Mouse (Mus musculus) T-helper 1 cell (primary cell): ENCODE results near the gene Cdk12.

Experiments used
- in situ Hi-C: fragments of 300-600 bp; cut with MboI, MseI; formaldehyde crosslinking; loops from one replicate; pipeline ENCODE4 v1.15.1; 2025; ENCODE audit warnings: high pct_unique_total_duplicates

The Cdk12 gene

DNA sequence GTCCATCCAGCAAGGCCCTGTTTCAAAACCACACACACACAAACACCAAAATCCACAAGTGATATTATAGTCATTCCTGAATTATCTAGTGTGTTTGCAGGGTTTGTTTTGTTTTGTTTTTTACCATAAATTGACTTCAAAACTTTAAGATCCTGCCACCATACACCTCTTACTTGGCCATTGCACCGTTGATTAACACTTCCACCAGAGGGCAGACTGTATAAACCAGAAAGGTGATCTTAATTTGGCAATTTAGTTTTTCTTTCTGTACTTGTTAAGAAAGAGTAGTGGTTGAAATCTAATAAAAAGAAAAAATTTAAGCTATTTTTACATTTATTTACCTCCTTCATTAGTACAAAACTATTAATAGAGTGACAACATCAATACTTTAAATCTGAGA, 44.5 kb downstream of the Cdk12 start:
- in situ Hi-C loops: loop anchor here (5.0 kb wide), 1 partner anchor 80 kb away; no protein-coding TSS in a partner anchor

DNA sequence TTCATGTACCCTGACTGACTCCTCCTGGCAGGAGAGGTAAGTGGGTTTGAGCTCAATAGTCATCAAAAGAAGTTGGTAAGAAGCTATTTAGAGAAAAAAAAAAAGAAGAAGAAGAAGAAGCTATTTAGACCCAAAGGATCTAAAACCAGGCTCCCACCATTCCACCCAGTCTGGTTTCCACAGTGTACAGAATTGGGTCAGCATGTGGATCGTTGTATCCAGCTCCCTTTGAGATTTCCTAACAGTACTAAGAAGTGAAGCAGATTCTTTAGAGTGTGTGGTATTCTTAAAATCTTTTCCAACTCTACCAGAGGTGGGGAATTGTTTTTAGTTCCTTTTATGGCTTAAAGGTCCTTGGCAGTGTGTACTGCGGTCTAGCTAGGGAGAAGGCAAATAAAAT, 50.9 kb downstream of the Cdk12 start:
- in situ Hi-C loops: no loop called here

DNA sequence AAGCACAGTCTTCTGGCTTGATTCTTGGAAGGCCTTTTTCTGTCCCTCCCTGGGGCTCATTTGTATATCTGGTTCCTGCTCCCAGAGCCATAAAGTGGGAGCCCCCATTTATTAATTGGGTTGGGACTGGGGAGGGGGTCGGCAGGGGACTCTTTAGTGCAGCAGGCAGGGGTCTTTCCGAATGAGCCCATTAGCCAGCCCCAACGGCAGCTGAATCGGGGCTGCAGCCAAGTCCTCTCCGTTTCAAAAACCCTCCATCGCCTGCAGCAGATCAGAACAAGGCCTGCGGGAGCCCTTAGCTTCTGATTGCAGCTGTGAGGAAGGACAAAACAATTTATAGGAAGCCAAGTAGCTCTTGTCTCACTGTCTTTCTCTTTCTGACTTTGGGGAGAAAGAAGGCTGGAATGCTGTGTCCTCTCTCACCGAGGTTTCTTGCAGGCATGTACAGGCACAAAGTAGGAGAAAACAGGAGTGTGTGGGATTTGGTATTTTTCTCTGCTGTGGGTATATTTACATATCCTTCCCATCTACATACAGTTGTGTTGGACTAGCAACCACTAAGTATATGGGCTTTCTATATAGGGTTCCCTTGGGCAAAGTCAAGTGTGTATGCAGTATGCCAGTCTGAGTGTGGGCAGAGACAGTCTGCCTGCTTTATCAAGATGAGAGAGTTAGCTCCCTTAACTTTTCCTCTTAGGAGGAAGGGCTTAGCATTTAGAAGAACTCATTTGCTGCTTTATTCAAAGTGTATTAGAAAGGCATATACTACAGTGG, 58.0 kb downstream of the Cdk12 start:
- in situ Hi-C loops: loop anchor here (10.0 kb wide), 1 partner anchor 394 kb away; no protein-coding TSS in a partner anchor

DNA sequence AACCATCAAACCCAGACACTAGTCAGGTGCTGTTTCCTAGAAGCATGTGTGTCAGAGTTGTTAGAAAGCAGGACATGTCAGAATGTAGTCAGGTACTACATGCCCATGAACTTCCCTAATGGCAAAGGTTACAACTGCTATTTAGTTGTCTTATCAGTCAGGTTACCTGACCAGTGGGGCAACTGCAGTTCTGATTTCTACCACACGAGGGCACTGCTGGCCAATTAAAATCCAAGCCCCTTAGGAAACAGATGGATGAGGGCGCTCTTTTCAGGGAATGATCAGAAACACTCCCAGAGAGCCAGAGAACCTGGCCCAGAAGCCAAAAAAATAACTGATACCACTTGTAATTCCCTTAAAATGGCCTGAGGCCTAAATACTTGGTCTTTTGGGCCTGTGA, 62.2 kb downstream of the Cdk12 start:
- in situ Hi-C loops: loop anchor here (10.0 kb wide), 1 partner anchor 390 kb away; no protein-coding TSS in a partner anchor

DNA sequence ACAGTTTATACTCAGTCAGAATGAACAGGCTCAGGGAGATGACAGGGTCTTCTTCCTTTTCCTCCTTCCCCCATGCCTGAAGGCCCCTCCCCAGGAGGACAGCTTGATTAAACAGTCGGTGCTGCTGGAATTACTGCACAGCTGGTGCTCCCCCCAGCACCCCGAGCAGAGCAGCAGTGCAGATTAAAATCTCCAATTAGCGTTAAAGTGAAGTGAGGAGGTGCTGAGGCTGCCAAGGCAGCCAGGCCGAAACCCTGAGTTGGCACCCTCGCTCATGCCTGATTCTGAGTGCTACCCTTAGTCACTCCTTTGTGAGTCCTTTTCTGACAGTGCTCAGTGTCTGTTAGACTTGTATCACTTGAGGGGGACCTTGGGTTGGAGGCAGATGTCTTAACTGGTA, 63.0 kb downstream of the Cdk12 start:
- in situ Hi-C loops: loop anchor here (10.0 kb wide), 1 partner anchor 389 kb away; no protein-coding TSS in a partner anchor

DNA sequence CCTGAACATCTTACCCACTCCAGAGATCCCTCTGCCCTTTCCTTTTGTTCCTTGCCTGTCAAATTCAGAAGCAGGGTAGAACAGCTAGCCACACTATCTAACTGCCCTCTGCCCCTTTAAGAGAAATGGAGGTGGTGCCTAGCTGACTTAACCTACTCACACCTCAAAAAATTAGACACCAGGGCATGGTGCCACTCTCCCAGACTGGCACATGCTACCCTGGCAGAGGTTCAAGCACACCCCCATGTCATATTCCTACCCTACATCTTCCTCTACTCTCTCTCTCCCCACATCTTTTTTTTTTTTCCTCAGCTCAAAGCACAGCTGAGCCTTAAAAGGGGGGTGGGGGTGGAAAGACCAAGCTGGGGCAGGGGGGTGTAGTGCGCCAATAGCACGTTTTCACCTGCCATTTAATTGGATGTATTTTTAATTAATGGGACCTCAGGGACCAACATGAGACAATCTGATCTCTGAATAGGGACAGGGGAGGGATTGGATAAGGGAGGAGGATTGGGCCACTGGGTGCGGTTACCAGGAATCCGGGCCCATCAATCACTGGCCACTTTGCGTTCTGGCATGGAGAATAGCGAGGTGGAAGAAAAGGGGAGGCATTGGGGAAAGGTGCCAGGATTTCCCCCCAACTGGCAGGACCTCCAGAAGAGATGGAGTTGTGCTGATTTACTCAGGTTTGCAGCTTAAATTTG, 64.0 kb downstream of the Cdk12 start:
- in situ Hi-C loops: loop anchor here (10.0 kb wide), 1 partner anchor 388 kb away; no protein-coding TSS in a partner anchor

DNA sequence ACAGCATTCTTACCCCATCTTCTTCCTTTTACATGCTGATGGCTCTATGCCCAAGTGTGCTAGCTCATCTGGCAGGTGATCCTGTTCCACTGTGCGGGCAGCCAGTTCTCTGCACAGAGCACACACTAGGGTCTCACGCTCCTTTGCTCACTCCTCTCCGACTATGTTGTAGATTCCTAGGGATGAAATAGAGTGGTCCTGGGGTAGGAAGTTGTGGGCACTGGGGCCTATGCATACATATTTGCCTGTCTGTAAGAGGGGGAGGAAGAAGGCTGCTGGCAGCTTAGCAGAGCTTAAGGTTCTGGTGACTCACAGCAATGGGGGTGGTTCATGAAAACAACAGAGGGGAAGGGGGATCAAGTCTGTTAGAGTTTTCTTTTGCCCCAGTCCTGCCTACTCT, 67.2 kb downstream of the Cdk12 start:
- in situ Hi-C loops: no loop called here

DNA sequence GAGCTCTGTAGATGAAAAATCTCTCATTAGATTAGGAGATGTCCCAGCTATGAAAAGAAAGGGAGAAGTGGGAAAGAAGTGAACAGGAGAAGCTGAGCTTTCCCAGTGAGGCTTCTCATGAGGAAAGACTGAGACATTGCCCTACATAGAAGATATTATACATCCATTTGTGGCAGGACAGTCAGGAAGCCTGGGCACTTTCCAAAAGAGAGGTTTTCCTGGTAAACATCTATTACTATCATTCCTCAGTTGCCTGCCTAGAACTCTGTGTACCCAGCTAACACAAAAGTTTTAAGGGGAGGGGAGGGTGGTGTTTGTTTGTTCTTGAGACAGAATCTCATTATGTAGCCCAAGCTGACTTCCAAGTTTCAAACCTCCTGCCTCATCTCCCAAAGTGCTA, 67.6 kb downstream of the Cdk12 start:
- in situ Hi-C loops: no loop called here

DNA sequence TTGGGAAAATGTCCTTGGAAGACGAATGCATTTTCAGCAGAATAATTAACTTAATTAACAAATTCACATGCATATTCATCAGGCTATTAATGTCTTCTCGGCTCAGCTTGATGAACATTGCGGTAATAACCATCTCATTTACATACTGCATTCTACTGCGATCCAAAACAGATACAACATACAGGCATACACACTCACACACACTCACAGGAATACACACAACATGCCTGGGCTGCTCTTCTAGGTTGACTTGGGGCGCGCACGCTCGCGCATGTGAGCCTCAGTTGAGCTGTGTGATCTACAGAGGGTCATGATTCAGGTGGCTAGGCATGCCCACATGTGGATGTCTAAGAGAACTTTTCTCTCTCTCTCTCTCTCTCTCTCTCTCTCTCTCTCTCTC, 80.9 kb downstream of the Cdk12 start:
- in situ Hi-C loops: no loop called here

DNA sequence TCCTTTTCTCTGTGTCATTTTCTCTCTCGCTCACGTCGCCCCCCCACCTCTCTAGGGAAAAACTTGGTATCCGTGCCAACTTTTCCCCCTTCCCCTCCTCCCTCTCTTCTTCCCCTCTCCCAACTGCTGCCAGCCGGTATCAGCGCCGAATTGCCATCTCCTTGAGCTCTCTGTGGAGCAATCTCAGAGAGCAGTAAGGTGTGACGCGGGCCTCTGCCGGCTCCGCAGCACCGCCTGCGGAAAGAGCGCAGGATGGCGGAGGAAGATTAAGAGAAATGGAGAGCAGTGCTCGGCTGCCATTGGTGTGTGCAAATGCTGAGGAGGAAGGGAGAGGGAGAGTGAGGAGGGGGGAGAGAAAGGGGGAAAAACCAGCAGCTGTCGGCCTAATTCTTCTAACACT, 81.4 kb downstream of the Cdk12 start:
- in situ Hi-C loops: no loop called here

DNA sequence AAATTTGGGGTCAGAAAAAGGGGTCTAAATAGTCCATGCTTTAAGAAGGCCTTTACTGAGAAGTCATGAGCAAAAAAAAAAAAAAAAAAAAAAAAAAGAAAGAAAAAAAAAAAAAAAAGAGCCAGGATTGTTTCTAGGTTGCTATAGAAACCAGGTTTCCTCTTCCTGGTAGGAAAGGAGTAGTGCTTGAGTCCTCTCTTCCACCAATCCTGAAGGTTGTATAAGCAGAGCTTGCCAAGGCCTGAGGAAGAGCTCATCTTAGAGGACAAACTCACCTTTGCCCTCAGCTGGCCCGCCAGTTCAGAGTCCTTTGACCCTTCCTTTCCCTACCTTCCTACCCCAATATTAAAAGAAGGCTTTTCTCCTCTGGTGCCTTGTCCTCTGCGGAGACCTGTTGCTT, 82.5 kb downstream of the Cdk12 start:
- in situ Hi-C loops: no loop called here

DNA sequence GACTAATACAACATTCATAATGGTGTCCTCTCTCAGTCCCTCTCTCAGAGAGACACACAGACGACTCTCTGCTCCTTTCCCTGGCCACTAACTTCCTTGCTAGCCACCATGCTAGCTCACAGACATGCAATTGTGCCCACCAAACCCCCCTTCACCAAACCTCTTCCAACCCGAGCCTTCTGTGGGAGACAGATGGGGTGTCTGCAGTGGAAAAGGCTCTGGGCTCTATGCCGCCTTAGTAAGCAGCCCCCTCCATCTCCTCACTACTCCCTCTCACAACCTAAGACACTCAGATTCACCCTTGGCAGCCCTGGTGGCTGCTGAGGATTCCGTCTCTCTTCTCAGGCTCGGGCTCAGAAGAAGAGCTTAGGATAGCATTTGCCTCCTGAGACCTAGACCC, 84.7 kb downstream of the Cdk12 start:
- in situ Hi-C loops: no loop called here

DNA sequence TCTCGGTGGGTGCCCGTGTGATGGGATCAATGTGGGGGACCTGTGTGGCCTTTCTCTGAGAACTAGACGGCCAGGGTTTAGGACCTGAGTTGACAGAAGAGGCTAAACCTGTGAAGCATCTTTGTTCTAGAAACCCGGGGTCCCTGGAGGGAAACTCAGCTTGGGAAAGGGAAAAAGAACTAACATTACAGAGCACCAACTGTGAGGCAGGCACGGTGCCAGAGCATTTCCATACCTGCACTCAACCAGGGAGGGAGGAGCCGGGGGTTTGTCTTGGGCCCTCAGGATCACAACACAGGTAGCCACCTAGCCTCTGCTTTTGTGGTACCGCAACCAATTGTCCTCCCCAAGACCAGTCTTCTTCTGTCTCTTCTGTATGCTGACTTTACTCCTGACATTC, 85.1 kb downstream of the Cdk12 start:
- in situ Hi-C loops: no loop called here

DNA sequence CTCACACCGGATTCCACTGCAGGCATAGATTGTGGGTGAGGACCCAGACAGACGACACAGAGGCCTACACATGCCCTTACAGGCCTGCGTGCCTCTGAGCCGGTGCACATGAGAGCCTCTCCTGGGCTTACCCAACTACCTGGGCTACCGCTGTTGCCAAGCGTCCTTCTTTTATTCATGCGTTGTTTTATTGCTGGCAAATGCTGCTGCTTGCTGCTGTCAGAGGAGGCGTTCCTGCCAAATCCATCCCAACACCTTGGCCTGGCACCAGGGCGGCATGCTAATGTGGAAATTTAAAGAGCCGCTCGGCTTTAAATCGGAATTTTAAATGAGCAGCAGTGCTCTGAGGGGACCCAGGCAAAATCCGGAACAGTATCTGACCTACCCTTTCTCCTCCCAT, 87.0 kb downstream of the Cdk12 start:
- in situ Hi-C loops: no loop called here

DNA sequence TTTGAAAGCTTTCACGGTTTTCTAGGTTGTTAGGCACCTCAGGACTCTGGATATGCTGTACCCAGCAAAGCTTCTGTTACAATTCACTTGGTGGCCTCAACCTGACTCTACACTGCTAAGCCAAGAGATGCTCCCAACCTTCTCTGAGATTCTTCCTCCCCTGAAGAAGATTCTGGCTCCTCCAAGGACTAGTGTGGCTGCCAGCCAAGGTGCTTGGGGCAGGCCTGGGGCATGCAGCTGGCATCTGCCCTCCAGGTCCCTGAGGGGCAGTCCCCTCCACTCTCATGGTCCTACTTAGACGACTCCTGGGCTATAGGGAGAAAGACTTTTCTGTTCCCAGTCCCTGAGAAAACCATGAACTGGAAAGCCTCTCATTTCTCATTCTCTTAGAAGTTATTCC, 88.0 kb downstream of the Cdk12 start:
- in situ Hi-C loops: no loop called here

DNA sequence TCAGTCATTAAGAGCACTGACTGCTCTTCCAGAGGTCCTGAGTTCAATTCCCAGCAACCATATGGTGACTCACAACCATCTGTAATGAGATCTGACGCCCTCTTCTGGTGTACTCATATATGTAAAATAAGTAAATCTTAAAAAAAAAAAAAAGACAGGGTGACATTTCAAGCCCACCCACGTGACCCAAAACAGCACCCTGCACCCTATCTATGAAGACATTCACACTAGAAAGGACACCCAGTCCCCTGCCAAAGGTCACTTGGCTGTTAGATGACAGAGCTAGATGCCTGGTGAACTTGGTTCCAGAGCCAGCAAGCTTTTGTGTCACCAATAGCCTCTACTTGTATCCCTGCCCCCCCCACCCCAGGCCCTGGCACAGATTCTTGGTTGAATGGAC, 90.2 kb downstream of the Cdk12 start:
- in situ Hi-C loops: no loop called here

DNA sequence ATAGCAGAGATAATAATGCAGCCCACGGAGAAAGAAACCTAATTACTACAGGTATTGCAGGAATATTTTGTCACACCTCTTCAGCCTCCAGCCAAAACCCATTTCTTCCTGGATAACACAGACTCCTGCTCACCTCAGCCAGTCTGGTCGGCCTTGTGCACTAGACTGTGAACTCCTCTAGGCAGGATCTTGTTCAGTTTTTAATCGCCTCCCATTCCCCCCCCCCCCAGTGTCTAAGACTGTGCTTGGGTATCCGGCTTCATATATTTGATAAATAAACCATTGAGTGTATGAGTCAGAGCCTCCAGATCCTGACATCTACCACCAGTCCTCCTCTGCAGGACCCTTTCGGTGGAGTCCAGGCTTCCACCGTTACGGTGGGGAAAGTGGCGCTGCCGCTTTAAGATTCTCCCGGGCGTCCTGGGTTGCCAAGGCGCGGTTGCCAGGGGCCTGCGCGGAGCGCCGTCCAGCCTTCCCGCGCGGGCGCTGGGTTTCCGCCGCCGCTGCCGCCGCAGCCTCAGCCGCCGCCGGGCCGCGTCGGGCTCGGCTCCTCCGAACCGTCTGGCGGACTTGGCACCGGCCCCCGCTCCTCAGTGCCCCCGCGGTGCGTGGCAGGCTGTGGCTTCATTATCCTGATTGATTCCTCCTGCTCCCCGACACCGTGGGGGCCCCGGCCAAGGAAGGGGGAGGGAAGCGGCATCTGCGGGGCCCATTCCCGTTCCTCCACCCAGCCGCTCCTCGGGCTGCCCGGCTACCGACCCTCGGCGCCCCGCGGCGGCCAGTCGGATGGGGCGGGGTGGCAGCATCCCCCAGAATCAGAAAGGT, 91.5 kb downstream of the Cdk12 start:
- in situ Hi-C loops: no loop called here

DNA sequence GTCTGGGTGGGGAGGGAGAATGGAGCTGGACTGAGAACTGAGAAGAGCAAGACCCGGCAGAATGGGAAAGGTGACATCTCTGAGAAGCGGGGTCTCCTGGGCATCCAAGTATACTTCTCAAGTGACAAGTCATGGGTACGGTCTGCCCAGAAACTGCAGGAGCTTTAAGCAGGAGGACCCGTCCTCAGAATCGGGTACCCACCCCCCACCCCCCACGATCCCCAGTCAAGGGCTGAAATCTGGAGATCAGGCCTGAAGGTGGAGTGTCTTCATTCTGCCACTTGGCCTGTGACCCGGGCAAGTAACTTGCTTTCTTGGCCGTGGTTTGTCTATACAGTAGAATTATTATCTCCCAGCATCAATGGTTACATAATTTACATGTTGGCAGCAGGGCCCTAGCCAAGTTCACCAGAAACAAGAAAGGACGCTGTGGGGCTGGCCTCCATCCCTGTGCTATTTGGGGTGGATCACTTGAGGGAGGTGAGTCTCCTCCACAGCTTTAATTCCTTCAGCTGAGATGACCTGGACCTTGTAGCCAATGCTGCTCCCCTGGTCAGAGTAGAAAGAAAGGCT, 92.2 kb downstream of the Cdk12 start:
- in situ Hi-C loops: no loop called here

DNA sequence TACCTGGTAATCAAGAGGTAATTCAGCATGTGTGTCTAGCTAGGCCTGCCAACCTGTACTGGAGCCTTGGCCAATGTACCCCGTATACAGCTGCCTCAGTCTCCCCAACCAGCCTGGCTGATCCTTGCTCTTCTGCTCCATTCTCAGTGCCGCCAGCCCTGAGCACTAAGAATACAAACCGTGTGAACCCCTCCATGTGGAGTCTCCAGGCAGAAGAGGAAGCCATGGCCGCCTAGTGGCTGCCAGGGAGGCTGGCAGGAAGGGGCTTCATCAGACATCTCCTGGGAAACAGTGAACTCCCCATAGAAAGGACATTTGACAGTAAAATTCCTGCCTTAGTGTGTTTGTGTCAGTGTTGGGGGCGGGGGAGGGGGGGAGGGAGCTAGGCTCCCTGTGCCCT, 93.4 kb downstream of the Cdk12 start:
- in situ Hi-C loops: no loop called here

DNA sequence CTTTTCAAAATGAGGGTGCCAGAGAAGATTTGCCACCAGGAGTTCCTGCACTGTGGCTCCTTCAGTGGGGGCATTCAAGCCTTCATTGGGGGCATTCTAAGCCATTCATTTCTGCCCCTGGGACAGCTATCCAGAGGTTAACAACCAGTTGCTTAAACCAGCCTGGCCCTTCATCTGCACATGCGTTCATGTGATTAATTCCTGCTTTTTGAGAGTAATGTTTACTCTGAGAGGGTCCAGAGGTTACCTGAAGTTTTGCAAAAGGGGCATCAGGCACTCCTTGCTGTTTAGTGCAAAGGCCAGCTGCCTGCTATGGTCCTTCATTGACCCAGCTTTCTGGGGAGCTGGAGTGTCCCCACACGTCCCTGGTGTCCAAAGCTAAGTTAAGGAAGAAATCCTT, 94.1 kb downstream of the Cdk12 start:
- in situ Hi-C loops: no loop called here

DNA sequence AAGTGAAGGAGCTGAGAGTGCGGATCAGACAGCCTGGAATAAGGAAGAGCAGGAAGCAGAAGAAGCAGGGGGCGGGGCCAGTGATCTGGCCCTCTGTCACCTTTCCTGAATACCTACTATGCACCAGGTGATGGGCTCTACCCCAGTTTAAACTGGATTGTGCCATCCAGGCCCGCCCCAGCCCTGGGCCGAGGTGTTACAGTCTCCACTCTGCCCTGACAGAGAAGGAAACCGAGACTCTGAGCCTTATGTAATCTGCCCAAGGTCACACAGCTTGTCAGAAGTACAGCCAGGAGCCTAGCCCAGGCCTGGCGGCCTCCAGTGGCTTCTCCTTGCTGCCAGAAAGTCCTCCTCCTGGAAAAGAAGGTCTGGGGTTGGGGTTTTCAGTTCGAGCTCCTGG, 94.9 kb downstream of the Cdk12 start:
- in situ Hi-C loops: no loop called here
